Mouse (Mus musculus): ENCODE results near the gene Fryl.

The Fryl gene

DNA sequence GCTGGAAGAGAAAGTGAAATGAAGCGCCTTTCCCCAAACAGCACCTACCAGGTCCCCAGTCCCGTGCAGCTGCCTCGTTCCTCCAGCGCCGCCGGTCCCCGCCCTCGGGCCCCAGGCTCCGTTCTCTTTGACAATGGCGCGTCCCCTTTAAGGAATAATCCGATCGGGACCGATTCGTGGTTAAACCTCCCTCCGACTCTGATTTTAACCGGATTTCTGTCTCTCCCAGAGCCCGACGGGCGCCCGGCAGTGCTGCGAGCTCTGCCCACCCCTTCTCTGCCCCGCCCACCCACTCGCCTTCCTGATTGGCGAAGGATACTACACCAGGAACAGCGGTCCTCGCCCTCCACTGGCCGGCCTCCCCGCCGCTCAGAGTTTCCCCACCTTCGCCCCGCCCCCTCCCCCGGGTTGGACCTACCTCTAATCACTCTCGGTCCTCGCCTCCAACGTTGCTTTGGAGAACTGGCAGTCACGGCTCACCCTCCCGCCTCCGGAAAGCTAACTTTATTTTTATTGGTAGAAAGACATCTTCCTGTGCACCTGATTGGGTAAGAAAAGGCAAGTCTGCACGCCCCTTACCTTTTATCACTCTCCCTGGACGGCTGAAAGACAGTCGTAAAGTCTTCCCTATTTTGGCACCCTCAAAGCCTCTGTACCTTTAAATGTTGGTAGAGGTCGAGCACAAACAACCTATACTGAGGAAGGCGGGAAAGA is at the start of gene Fryl:
Gene Fryl (minus strand): TSS at position 268 of the 714 bp plus-strand sequence.
- peak; percentile 91 to 94 for DNase-seq

- no peak for DNase-seq
These were observed 48.1 kb upstream of the Fryl start for GRCm38 (mm10) chr5:73304507-73304906.

- no peak for DNase-seq
These were observed 45.3 kb upstream of the Fryl start for GRCm38 (mm10) chr5:73301601-73302307.

DNA sequence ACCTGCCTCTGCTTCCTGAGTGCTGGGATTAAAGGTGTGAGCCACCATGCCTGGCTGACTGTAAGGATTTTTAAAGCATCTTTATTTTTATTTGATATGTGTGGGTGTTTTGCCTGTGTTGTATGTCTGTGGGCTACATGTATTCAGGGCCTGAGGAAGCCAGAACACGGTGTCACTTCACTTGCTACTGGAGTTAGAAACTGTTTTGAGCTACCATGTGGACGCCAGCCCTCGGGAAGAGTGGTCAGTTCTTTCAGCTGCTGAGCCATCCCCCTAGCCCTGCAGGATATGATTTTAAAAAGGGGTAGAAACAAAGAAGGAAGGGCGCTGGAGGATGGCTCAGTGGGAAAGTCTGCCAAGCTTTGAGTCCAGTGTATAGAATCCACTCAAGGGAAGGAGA is 39.5 kb upstream of the Fryl start:
- DNase-seq = no peak

DNA sequence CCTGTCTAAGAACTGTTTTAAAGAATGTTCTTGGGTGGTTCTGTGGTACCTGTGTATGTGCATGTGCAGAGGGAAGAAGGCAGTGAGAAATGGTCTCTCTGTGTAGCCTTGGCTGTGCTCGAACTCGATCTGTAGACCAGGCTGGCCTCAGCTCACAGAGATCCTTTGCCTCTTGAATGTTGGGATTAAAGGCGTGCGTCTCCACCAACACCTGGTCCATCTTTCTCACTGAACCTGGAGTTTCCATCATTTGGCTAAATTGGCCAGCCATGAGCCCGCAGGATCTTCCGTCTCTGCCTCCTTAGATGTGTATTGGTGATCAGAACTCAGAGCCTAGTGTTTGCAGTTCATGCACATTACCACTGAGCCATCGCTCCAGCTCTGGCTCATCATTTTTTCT is 38.6 kb upstream of the Fryl start:
- no peak for DNase-seq

DNA sequence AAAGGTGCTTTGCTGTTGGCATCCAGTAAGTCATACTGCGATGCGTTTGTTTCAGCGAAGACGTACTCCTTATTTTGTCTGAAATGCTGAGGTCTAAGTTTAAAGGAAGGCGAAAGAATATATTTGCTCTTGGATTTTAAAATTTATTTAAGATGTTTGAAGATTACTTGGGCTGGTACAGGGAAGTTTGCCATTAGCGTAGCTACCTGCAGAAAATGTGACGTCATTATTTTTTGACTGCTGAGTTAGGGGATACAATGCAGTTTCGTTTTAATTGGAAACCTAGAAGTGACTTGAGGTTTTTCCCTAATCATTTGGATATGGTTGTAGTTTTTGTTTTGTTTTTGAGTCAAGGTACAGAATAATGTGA is 37.0 kb upstream of the Fryl start:
- DNase-seq = no peak

- DNase-seq = peak; percentile 94
These were observed 36.4 kb upstream of the Fryl start, which contains the start of gene Ociad1 for GRCm38 (mm10) chr5:73292502-73293457. TSS of gene Ociad1 (plus strand) at chr5:73292784.

GRCm38 (mm10) chr5:73289900-73290299 is 33.5 kb upstream of the Fryl start:
- DNase-seq = no peak

DNA sequence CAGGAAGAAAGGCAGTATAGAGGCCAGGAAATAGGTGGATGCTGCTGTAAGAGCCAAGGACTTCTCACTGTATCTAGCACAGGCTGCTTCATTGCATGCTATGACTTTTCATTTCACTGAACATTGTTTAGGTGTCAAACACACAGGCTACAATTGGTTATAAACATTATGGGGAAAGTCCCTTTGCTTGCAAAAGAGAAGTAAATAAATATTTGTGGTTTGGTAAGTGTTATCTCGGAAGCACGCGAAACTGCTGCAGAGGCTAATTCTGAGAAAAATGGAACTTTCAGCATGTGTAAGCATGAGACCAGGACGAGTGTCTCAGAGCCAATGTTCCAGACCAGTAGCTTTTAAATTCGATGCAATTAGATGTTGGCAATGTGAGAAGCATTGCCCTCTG is 30.2 kb upstream of the Fryl start:
- no peak for DNase-seq

- DNase-seq = no peak
These were observed 29.1 kb upstream of the Fryl start for GRCm38 (mm10) chr5:73285470-73285978.

- DNase-seq = no peak
These were observed 27.6 kb upstream of the Fryl start for GRCm38 (mm10) chr5:73284046-73284445.

- DNase-seq = peak in 1 of 2 experiments; percentile 18
These were observed 24.1 kb upstream of the Fryl start for GRCm38 (mm10) chr5:73280567-73280850.

DNA sequence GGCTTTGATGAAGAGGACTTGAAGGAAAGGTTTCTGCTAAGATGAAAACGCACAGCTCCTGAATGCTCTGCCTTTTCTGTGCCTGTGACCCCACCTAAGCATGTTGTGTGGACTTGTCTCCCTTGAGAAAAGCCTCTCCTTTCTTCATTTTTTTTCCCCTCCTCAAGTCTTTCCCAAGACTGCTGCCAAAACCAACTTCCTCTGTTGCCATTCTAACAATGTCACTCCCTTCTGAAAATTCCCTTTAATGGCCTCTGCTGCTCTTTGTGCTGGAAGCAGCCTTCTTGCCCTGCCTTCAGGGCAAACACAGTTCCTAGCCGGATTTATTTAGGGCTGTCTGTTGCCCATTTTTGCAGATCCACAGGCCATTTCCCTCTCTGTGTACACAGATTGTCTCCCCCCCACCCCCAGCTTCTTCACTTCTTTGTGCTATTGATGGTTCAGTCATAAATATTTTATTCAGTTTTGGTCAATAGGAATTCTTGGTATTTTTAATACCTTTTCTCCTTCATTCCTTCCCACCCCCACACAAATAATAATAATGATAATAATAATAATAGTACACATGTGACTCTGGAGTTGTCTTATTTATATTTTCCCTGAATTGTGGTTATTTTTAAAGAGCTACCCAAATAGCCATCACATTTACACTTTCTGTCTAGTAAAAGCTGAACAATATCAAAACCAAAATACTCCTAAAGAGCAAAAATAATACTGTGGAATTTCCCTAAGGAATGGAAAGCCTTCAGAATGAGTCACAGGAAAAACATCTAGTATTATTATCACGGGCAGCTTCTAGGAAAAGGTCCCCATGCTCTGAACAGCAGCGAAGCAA is 23.5 kb upstream of the Fryl start:
- no peak for DNase-seq

GRCm38 (mm10) chr5:73279190-73279589 is 22.8 kb upstream of the Fryl start:
- DNase-seq = no peak

DNA sequence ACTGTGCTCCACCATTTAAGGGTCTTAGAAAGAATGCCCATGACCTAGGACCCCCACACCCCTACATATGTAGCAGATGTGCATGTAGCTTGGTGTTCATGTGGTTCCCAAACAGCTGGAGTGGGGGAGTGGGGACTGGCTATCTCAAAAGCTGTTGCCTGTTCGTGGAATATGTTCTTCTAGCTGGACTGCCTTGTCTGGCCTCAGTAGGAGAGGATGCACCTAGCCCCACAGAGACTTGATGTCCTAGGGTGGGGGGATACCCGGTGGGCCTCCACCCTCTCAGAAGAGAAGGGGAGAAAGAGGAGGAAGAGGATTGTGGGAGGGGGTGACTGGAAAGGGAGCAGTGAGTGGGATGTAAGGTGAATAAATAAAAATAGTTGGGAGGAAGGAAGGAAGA is 18.5 kb upstream of the Fryl start:
- DNase-seq = no peak

GRCm38 (mm10) chr5:73273171-73273570 is 16.8 kb upstream of the Fryl start:
- no peak for DNase-seq

- no peak for DNase-seq
These were observed 14.2 kb upstream of the Fryl start for GRCm38 (mm10) chr5:73270612-73271011.

GRCm38 (mm10) chr5:73268636-73269213 is 12.3 kb upstream of the Fryl start:
- DNase-seq = no peak

DNA sequence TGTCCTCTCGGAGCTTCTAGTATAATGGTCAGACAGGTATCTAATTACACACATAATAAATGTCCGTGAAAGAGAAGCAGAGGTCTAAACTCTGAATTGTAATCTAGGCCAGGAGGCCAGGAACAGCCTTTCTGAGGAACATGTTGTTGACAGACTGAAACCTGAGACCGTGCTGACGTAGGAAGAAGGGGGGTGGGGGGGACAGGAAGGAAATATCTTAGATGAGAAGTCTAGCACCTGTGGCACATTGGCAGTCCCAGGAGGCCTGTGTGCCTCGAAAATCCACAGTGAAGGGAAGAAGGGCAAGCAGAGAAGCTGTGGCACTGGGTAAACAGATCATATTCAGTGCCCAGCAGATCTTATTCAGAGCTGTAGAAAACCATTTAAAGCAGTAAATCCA is 9.0 kb upstream of the Fryl start:
- peak; percentile 73 to 77 for DNase-seq

DNA sequence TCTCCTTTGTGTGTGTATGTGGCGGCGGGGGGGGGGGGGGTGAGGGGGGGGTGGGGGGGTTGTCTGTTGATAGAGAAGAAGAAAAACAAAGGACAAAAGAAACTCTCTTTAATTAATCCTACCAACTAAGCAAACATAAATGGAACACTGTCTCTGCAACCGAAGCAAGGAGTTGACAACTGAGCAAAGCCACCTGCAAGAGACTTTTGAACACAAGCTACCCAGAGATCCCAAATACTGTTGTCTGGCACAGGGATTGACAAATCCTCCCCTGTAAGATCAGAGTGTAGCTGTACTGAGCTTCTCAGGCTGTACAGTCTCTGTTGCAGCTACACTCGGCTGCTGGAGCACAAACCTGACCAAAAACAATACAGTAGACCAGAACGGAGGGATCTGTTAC is 7.7 kb upstream of the Fryl start:
- no peak for DNase-seq

DNA sequence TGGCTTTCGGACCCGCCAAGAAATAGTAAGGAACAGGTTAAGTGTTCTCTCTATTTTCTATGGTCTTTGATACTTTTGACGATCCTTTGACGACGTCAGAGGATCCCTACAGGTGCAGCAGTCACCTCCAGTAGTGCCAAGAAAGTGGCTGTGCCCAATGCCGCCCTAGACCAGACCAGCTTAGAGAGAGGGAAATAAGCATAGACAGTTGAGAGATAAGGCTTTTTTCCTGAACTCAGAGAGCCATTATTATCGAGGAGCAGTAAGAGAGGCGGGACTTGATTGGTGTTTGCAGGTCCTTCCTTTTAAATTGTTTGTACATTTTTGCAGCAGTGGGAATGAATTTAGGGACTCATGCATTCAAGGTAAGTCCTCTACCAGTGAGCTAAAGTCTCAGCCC is 1.3 kb upstream of the Fryl start:
- no peak for DNase-seq

GRCm38 (mm10) chr5:73257096-73257495 is 677 bp upstream of the Fryl start:
- no peak for DNase-seq
